Mouse (Mus musculus): ENCODE results near the gene Esp8. TPM values are rescaled to one million over a fixed set of nuclear protein-coding genes. Genes with fewer than 3 reads are reported as not detected.

The Esp8 gene
- polyA plus RNA-seq (2012): not detected in 2 replicates

DNA sequence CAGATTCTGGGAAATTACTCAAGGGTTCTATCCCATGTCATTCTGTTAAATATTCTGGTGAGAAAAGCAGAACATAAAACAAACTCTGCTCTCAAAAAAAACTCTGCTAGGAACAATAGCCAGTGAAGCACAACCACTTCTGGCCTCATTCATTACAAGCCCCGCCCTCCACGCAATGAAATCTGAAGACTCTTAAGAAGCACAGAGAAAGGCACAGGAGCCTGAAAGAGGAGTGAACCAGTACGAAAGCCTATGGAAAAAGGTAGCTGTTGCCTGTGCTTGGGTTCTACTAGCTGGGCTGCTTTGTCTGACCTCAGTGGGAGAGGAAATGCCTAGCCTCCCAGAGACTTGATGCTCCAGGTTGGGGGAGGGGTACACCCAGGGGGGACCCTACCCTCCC lies at the start of gene Esp8:
TSS of gene Esp8 (plus strand) at position 205 of the 400 bp plus-strand sequence.

DNA sequence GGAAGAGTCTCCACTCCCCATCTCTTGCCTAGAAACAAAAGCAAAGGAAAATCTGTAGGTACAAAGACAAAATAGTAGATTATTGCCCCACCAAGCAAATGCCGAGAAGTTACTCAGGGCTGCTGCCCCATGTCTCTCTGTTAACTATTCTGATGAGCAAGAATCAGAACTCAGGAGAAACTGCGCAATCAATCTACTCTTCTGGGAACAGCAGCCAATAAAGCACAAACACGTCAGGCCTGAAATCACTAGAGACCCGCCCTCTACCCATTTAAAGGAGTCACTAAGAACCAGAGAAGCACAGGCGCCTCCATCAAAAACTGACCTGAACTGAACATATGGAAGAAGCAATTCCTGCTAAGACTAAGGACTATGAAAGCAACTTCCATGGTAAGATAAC lies 41.4 kb downstream of the Esp8 start, which contains the start of gene Esp6:
TSS of gene Esp6 (plus strand) at position 301 of the 400 bp plus-strand sequence.

Other genes with a start within 250 kb of the Esp8 start
- not detected in 2 replicates for gene Crisp1, start 200.8 kb upstream of the Esp8 start, polyA plus RNA-seq (2012)
- gene Esp6, start 41.5 kb downstream of the Esp8 start, polyA plus RNA-seq (2012): not detected in 2 replicates
- gene Esp4, start 78.6 kb downstream of the Esp8 start, polyA plus RNA-seq (2012): not detected in 2 replicates
- gene Esp3, start 112.1 kb downstream of the Esp8 start, polyA plus RNA-seq (2012): not detected in 2 replicates
- not detected in 2 replicates for gene Esp1, start 207.1 kb downstream of the Esp8 start, polyA plus RNA-seq (2012)

Data from megakaryocyte-erythroid progenitor cell, adult 5 weeks (primary cell).